Mouse (Mus musculus) neural tube, embryonic 12.5 days (tissue): ENCODE measurements around the gene Ripply3. TPM values are rescaled to one million over a fixed set of nuclear protein-coding genes. Genes with fewer than 3 reads are reported as not detected.

ENCODE experiments used
- ATAC-seq: fragments of 200-750 bp; cut with Nextera tagmentation; 2 replicates; pipeline ENCODE4 v1.8.0; 2017; ENCODE audit warnings: low read depth, mild to moderate bottlenecking, moderate TSS enrichment, moderate library complexity; ENCODE audit not compliant: low FRiP score
- H3K27ac ChIP-seq: fragments of 300-500 bp; sonication (generic); 2 replicates; pipeline ENCODE4 v1.5.1; 2016
- H3K27me3 ChIP-seq: fragments of 300-500 bp; sonication (generic); replicated peaks from 2 replicates; pipeline ENCODE4 v1.6.1; 2016; ENCODE audit warnings: mild to moderate bottlenecking
- H3K36me3 ChIP-seq: fragments of 300-500 bp; sonication (generic); 2 replicates; pipeline ENCODE4 v1.6.1; 2016; ENCODE audit warnings: mild to moderate bottlenecking
- H3K4me1 ChIP-seq: fragments of 300-500 bp; sonication (generic); 2 replicates; pipeline ENCODE4 v1.6.1; 2016
- H3K4me2 ChIP-seq: fragments of 300-500 bp; sonication (generic); replicated peaks from 2 replicates; pipeline ENCODE4 v1.6.1; 2016; ENCODE audit warnings: mild to moderate bottlenecking
- H3K4me3 ChIP-seq: fragments of 300-500 bp; sonication (generic); 2 replicates; pipeline ENCODE4 v1.5.1; 2016
- H3K9ac ChIP-seq: fragments of 300-500 bp; sonication (generic); 2 replicates; pipeline ENCODE4 v1.6.1; 2016; ENCODE audit warnings: mild to moderate bottlenecking
- H3K9me3 ChIP-seq: fragments of 300-500 bp; sonication (generic); 2 replicates; pipeline ENCODE4 v1.6.1; 2016; ENCODE audit warnings: mild to moderate bottlenecking
- WGBS: fragments of 180-500 bp; shearing (Covaris S2); methylation state at CpG from one replicate; pipeline ENCODE4 v1.1.7; 2016; 5-methylcytosine and 5-hydroxymethylcytosine counted together
- polyA plus RNA-seq: library from polyadenylated mRNA; unstranded; fragments of >200 nt; fragmentation: Nextera tagmentation; extraction: Ambion mirVana; gene quantifications from 2 replicates; pipeline ENCODE4 v1.2.1, GENCODE M21; 2016

Gene Ripply3
- polyA plus RNA-seq, 1 experiment from 2014 or later = 3.5 TPM

GRCm38 (mm10) chr16:94302274-94303202, 25.7 kb upstream of the Ripply3 start:
- 6% methylated on average over 30 of the region's 30 CpGs for WGBS
- 0 out of 2 replicates have a peak, but pooled peaks cover 4% of the 10 kb centered on the region for H3K9me3 ChIP-seq
- no peaks in the 10 kb centered on the region for H3K27me3 ChIP-seq
- H3K4me1 ChIP-seq = peaks cover 20% of the 10 kb centered on the region
- H3K4me3 ChIP-seq = peak overlapping the region; percentile 18
- peak overlapping the region; percentile 34; the same call in 1 of the 2 replicates for H3K27ac ChIP-seq
- H3K4me2 ChIP-seq = peak overlapping the region; percentile 56
- no peaks in the 10 kb centered on the region for H3K36me3 ChIP-seq
- H3K9ac ChIP-seq = peak overlapping the region; percentile 36
- ATAC-seq = peak; percentile 65; the same call in 1 of the 2 replicates

GRCm38 (mm10) chr16:94303203-94303535, 25.1 kb upstream of the Ripply3 start:
- 30% methylated on average over 6 of the region's 6 CpGs for WGBS
- no peak overlapping the region for H3K27ac ChIP-seq
- peaks cover 23% of the 10 kb centered on the region for H3K4me1 ChIP-seq
- peak overlapping the region; percentile 18; the same call in 1 of the 2 replicates for H3K4me3 ChIP-seq
- no peaks in the 10 kb centered on the region for H3K27me3 ChIP-seq
- H3K9ac ChIP-seq = no peak overlapping the region
- ATAC-seq = peak; percentile 39; the same call in 1 of the 2 replicates
- no peaks in the 10 kb centered on the region for H3K36me3 ChIP-seq
- peak overlapping the region; percentile 56 for H3K4me2 ChIP-seq
- 0 out of 2 replicates have a peak, but pooled peaks cover 4% of the 10 kb centered on the region for H3K9me3 ChIP-seq

- Histone ChIP-seq H3K9ac (no peak overlapping the region), H3K4me1 (peaks cover 27% of the 10 kb centered on the region), H3K9me3 (0 out of 2 replicates have a peak, but pooled peaks cover 4% of the 10 kb centered on the region), H3K4me3 (no peak overlapping the region), H3K27ac (no peak overlapping the region), H3K27me3 (no peaks in the 10 kb centered on the region), H3K4me2 (no peak overlapping the region), H3K36me3 (no peaks in the 10 kb centered on the region)
- WGBS = 38% methylated on average over 6 of the region's 6 CpGs
- ATAC-seq = 0 out of 2 replicates have a peak, but pooled peaks have one; percentile 15
These were observed 20.7 kb upstream of the Ripply3 start for GRCm38 (mm10) chr16:94307526-94307925.

- H3K4me2 ChIP-seq = no peak overlapping the region
- no peaks in the 10 kb centered on the region for H3K27me3 ChIP-seq
- no peak overlapping the region for H3K4me3 ChIP-seq
- H3K27ac ChIP-seq = no peak overlapping the region
- H3K36me3 ChIP-seq = no peaks in the 10 kb centered on the region
- 0 out of 2 replicates have a peak, but pooled peaks cover 4% of the 10 kb centered on the region for H3K9me3 ChIP-seq
- 26% methylated on average over 6 of the region's 6 CpGs for WGBS
- ATAC-seq = no peak
- peaks cover 23% of the 10 kb centered on the region for H3K4me1 ChIP-seq
- H3K9ac ChIP-seq = no peak overlapping the region
These were observed 20.3 kb upstream of the Ripply3 start for GRCm38 (mm10) chr16:94307942-94308341.

- no peak for ATAC-seq
- Histone ChIP-seq H3K27me3 (no peaks in the 10 kb centered on the region), H3K4me3 (no peak overlapping the region), H3K9ac (no peak overlapping the region), H3K4me1 (peaks cover 20% of the 10 kb centered on the region), H3K27ac (no peak overlapping the region), H3K4me2 (no peak overlapping the region), H3K9me3 (0 out of 2 replicates have a peak, but pooled peaks cover 4% of the 10 kb centered on the region), H3K36me3 (no peaks in the 10 kb centered on the region)
- 92% methylated on average over 4 of the region's 4 CpGs for WGBS
These were observed 19.2 kb upstream of the Ripply3 start for GRCm38 (mm10) chr16:94309025-94309424.

- no peak overlapping the region for H3K4me3 ChIP-seq
- H3K9ac ChIP-seq = peak overlapping the region; percentile 38; the same call in 1 of the 2 replicates
- no peaks in the 10 kb centered on the region for H3K36me3 ChIP-seq
- no peaks in the 10 kb centered on the region for H3K9me3 ChIP-seq
- no peak overlapping the region for H3K27ac ChIP-seq
- ATAC-seq = no peak
- H3K4me1 ChIP-seq = peaks cover 21% of the 10 kb centered on the region
- no peaks in the 10 kb centered on the region for H3K27me3 ChIP-seq
- peak overlapping the region; percentile 75 for H3K4me2 ChIP-seq
- WGBS = 45% methylated on average over 1 of the region's 1 CpGs
These were observed 16.8 kb upstream of the Ripply3 start for GRCm38 (mm10) chr16:94311416-94311815.

- no peak for ATAC-seq
- peaks cover 21% of the 10 kb centered on the region for H3K4me1 ChIP-seq
- peak overlapping the region; percentile 75 for H3K4me2 ChIP-seq
- no peaks in the 10 kb centered on the region for H3K36me3 ChIP-seq
- H3K9ac ChIP-seq = peak overlapping the region; percentile 38; the same call in 1 of the 2 replicates
- H3K27me3 ChIP-seq = no peaks in the 10 kb centered on the region
- H3K4me3 ChIP-seq = no peak overlapping the region
- H3K27ac ChIP-seq = no peak overlapping the region
- H3K9me3 ChIP-seq = no peaks in the 10 kb centered on the region
- WGBS = 81% methylated on average over 4 of the region's 4 CpGs
These were observed 16.3 kb upstream of the Ripply3 start for GRCm38 (mm10) chr16:94311931-94312330.

GRCm38 (mm10) chr16:94312663-94313228, 15.5 kb upstream of the Ripply3 start:
- peak overlapping the region; percentile 75 for H3K4me2 ChIP-seq
- under 1% methylated on average over 20 of the region's 20 CpGs for WGBS

GRCm38 (mm10) chr16:94313229-94314030, 14.8 kb upstream of the Ripply3 start, which contains the start of gene Hlcs:
Gene Hlcs, minus strand, starts transcription at chr16:94313571.
- H3K4me2 ChIP-seq = peak within 1 kb of the TSS; percentile 75
- peak within 1 kb of the TSS; percentile 87 for H3K9ac ChIP-seq
- peak within 1 kb of the TSS; percentile 65 for H3K4me3 ChIP-seq
- no peaks in the 10 kb centered on the region for H3K36me3 ChIP-seq
- no peaks in the 10 kb centered on the region for H3K9me3 ChIP-seq
- peaks cover 11% of the 10 kb centered on the region for H3K4me1 ChIP-seq
- H3K27ac ChIP-seq = peak within 1 kb of the TSS; percentile 98
- no peaks in the 10 kb centered on the region for H3K27me3 ChIP-seq
- ATAC-seq = peak; percentile 93
- 1% methylated on average over 64 of the region's 64 CpGs for WGBS

More at GRCm38 (mm10) chr16:94312663-94313228, 15.5 kb upstream of the Ripply3 start:
- H3K4me3 ChIP-seq = peak overlapping the region; percentile 65
- peak overlapping the region; percentile 69 for H3K9ac ChIP-seq
- ATAC-seq = peak; percentile 88
- no peaks in the 10 kb centered on the region for H3K27me3 ChIP-seq
- peak overlapping the region; percentile 87 for H3K27ac ChIP-seq
- H3K9me3 ChIP-seq = no peaks in the 10 kb centered on the region
- H3K4me1 ChIP-seq = peaks cover 16% of the 10 kb centered on the region
- no peaks in the 10 kb centered on the region for H3K36me3 ChIP-seq

- H3K4me2 ChIP-seq = no peak overlapping the region
- WGBS = 88% methylated on average over 5 of the region's 5 CpGs
- peaks cover 11% of the 10 kb centered on the region for H3K4me1 ChIP-seq
- no peak overlapping the region for H3K9ac ChIP-seq
- H3K4me3 ChIP-seq = no peak overlapping the region
- no peak overlapping the region for H3K27ac ChIP-seq
- no peaks in the 10 kb centered on the region for H3K36me3 ChIP-seq
- ATAC-seq = no peak
- H3K9me3 ChIP-seq = no peaks in the 10 kb centered on the region
- no peaks in the 10 kb centered on the region for H3K27me3 ChIP-seq
These were observed 13.6 kb upstream of the Ripply3 start for GRCm38 (mm10) chr16:94314626-94315025.

GRCm38 (mm10) chr16:94315215-94315614, 13.0 kb upstream of the Ripply3 start:
- Histone ChIP-seq H3K27ac (no peak overlapping the region), H3K9me3 (no peaks in the 10 kb centered on the region), H3K4me1 (peaks cover 11% of the 10 kb centered on the region), H3K4me3 (no peak overlapping the region), H3K4me2 (no peak overlapping the region), H3K27me3 (no peaks in the 10 kb centered on the region), H3K36me3 (no peaks in the 10 kb centered on the region), H3K9ac (no peak overlapping the region)
- 43% methylated on average over 1 of the region's 1 CpGs for WGBS
- no peak for ATAC-seq
